Mouse (Mus musculus): ENCODE results near the gene Sart1. TPM values are rescaled to one million over a fixed set of nuclear protein-coding genes. Genes with fewer than 3 reads are reported as not detected.

Gene Sart1
- total and polyA plus RNA-seq, 3 experiments, result 46.7 to 104 (median 78.3) TPM

DNA sequence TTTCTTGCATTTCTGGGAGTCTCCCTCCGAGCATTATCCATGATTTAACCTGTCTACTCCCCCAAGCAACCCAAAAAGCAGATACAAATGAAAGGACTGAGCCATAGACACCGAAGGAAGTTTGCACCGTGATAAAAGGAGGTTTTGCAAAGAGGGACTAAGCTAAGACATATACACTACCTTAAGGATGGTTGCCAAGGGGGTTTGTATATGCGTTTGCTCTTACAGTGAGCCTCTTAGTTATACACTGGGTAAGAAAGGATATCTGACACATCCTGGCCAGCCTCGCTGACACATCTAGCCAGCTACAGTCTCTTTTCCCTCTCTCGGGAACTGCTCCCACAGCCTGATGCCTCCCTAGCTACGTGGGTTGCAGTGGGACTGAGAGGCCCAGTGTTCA lies 45.4 kb upstream of the Sart1 start:
- Histone ChIP-seq H3K9me3 (replicated peaks; ENCODE audit: low read length) (no peaks in the 10 kb centered on the region), H3K27me3 (replicated peaks) (peaks cover 23% of the 10 kb centered on the region), H3K9ac (ENCODE audit: insufficient read depth, low read depth) (no peak overlapping the region), H3K79me2 (replicated peaks; ENCODE audit: control insufficient read depth, extremely low read depth, insufficient read depth, poor library complexity, severe bottlenecking) (no peaks in the 10 kb centered on the region), H3K4me2 (ENCODE audit: insufficient read depth, low read depth, poor library complexity, severe bottlenecking) (no peak overlapping the region), H3K4me3 (replicated peaks in 1 of 3; ENCODE audit: low read depth in 2 of 3, low read length in 2 of 3, poor library complexity in 1 of 3) (no peak overlapping the region), H3K27ac (ENCODE audit: insufficient read depth, low read depth) (no peak overlapping the region), H3K4me1 (ENCODE audit: control insufficient read depth in 1 of 2, insufficient read depth in 2 of 2) (peaks cover 16 to 38% of the 10 kb centered on the region in 2 experiments), H3K36me3 (replicated peaks in 1 of 2; ENCODE audit: control insufficient read depth in 1 of 2, insufficient read depth in 1 of 2, low read length in 1 of 2) (peaks cover 0 to 1% of the 10 kb centered on the region in 2 experiments)
- in situ Hi-C loops (cut with MboI; ENCODE audit: low pct_ligation_motif_present, low pct_unique_long_range_greater_than_20kb, low sequenced_read_pairs) (no loop called here), dilution Hi-C loops (cut with MboI; ENCODE audit: extremely low pct_ligation_motif_present, extremely low pct_unique_long_range_greater_than_20kb, low sequenced_read_pairs) (no loop called here)
- TF ChIP-seq USF1 (IDR thresholded peaks at IDR 0.05; ENCODE audit: low read depth, low read length), result no peak
- TF ChIP-seq ZKSCAN1 (IDR thresholded peaks at IDR 0.05; ENCODE audit: borderline replicate concordance, low read depth, low read length), result no peak
- no peak for TF ChIP-seq ELF1 (IDR thresholded peaks at IDR 0.05; ENCODE audit: low read depth, low read length)
- no peak for TF ChIP-seq MYC (IDR thresholded peaks at IDR 0.05; ENCODE audit: low read depth, low read length)
- no peak for TF ChIP-seq ETS1 (conservative IDR thresholded peaks at IDR 0.05; ENCODE audit: low read depth, low read length)
- no peak for TF ChIP-seq RCOR1 (conservative IDR thresholded peaks at IDR 0.05; ENCODE audit: low read depth, low read length)
- TF ChIP-seq NELFE (IDR thresholded peaks at IDR 0.05; ENCODE audit: low read depth, low read length), result no peak
- TF ChIP-seq IRF4 (IDR thresholded peaks at IDR 0.05; ENCODE audit: low read depth, low read length), result no peak
- no peak for DNase-seq (ENCODE audit: extremely low read depth)

DNA sequence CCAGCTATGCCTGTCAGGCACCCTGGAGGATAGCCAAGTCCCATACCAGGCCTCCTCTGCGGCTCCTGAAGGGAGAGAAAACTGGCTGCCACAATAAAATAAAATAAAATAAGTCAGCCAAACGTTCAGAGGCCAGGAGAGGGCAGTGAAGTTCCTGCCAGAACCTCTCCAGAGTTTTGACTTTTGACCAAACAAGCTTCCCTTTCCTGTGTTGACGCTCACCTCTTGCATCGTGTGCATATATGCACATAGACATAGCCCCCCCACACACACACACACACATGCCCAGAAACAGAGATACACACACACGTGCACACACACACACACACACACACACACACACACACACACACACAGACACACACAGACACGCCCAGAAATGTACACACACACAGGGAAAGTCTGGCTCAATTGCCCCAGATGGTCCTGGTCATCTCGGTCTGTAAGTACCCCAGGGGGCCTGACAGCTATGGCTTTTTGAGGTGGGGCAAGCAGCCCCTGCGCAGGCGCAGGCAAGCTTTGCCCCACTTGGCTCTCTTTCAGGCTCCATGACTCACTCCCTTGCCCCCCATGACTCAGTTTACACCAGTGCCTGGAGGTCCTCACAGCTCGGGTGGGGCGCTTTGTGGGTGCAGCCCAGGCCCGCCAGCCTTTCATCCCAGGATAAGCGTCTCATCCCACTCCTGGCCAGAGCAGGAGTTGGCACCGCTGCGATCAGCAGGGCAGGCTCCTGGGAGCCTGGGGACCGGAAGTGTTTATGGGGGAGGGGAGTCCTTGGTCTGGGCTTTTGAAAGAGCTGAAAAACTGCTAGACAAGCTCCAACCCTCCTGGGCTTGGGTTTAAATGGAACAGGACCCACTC lies 44.7 kb upstream of the Sart1 start:
- in situ Hi-C loops (cut with MboI; ENCODE audit: low pct_ligation_motif_present, low pct_unique_long_range_greater_than_20kb, low sequenced_read_pairs), result no loop called here
- no peak overlapping the region for H3K9ac ChIP-seq (ENCODE audit: insufficient read depth, low read depth)
- peak; percentile 21; the same call in 1 of the 2 replicates for TF ChIP-seq ELF1 (IDR thresholded peaks at IDR 0.05; ENCODE audit: low read depth, low read length)
- TF ChIP-seq CTCF (conservative IDR thresholded peaks at IDR 0.05 in 1 of 2, IDR thresholded peaks at IDR 0.05 in 1 of 2; ENCODE audit: low read depth in 2 of 2, low read length in 2 of 2), result peak in 1 of 2 experiments; percentile 51; a peak in 2 of 4 replicates
- 0 out of 2 replicates have a peak, but pooled peaks have one; percentile 23 for TF ChIP-seq BHLHE40 (IDR thresholded peaks at IDR 0.05; ENCODE audit: low read depth, low read length)
- TF ChIP-seq KAT2A (IDR thresholded peaks at IDR 0.05; ENCODE audit: insufficient replicate concordance, low read length), result no peak
- TF ChIP-seq RAD21 (IDR thresholded peaks at IDR 0.05; ENCODE audit: low read depth, low read length), result peak; percentile 33
- TF ChIP-seq CHD2 (IDR thresholded peaks at IDR 0.05; ENCODE audit: low read length), result no peak
- peaks cover 0 to 2% of the 10 kb centered on the region in 2 experiments for H3K36me3 ChIP-seq (replicated peaks in 1 of 2; ENCODE audit: control insufficient read depth in 1 of 2, insufficient read depth in 1 of 2, low read length in 1 of 2)
- dilution Hi-C loops (cut with MboI; ENCODE audit: extremely low pct_ligation_motif_present, extremely low pct_unique_long_range_greater_than_20kb, low sequenced_read_pairs), result no loop called here
- H3K79me2 ChIP-seq (replicated peaks; ENCODE audit: control insufficient read depth, extremely low read depth, insufficient read depth, poor library complexity, severe bottlenecking), result no peaks in the 10 kb centered on the region
- peaks cover 23% of the 10 kb centered on the region for H3K27me3 ChIP-seq (replicated peaks)
- no peak overlapping the region for H3K4me2 ChIP-seq (ENCODE audit: insufficient read depth, low read depth, poor library complexity, severe bottlenecking)
- no peak overlapping the region for H3K4me3 ChIP-seq (replicated peaks in 1 of 3; ENCODE audit: low read depth in 2 of 3, low read length in 2 of 3, poor library complexity in 1 of 3)
- no peak overlapping the region for H3K27ac ChIP-seq (ENCODE audit: insufficient read depth, low read depth)
- peaks cover 16 to 38% of the 10 kb centered on the region in 2 experiments for H3K4me1 ChIP-seq (ENCODE audit: control insufficient read depth in 1 of 2, insufficient read depth in 2 of 2)
- DNase-seq (ENCODE audit: extremely low read depth), result no peak
- no peaks in the 10 kb centered on the region for H3K9me3 ChIP-seq (replicated peaks; ENCODE audit: low read length)
